Mouse (Mus musculus) thymus, adult 2 months (tissue): ENCODE measurements around the gene Ncf1.

Experiments
- CTCF ChIP-seq: fragments of 200-500 bp; IDR thresholded peaks from 2 replicates; pipeline ENCODE4 v1.5.1; 2012; ENCODE audit warnings: mild to moderate bottlenecking, control low read depth, low read length, moderate library complexity, borderline replicate concordance; ENCODE audit not compliant: control insufficient read depth, poor library complexity, insufficient read depth; ENCODE audit errors: extremely low read depth
- POLR2A ChIP-seq: fragments of 200-500 bp; IDR thresholded peaks from 2 replicates; pipeline ENCODE4 v1.6.1; 2012; ENCODE audit warnings: mild to moderate bottlenecking, low read length, control low read depth, moderate library complexity; ENCODE audit not compliant: control insufficient read depth, poor library complexity, insufficient read depth; ENCODE audit errors: extremely low read depth

DNA sequence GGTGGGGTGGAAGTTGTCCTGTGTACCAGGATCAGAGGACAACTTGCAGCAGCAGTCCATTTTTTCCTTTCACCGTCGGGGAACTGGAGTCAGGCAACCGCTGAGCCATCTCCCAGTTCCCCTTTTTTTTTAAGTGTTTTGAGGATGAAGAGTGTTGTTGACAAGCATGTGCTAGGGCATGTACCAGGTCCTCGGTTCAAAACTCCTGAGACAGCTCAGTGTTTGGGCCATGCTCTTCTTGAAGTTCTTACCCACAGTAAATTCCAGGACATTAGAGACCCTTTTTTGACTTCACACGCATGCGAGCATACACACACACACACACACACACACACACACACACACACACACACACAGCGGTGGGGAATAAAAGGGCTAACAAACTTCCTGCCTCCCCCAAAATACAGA is 3.8 kb upstream of the Ncf1 start:
- TF ChIP-seq CTCF (no peak), POLR2A (no peak)
